ENCODE assay signal across 10 mouse cellular contexts in the genomic region with DNA sequence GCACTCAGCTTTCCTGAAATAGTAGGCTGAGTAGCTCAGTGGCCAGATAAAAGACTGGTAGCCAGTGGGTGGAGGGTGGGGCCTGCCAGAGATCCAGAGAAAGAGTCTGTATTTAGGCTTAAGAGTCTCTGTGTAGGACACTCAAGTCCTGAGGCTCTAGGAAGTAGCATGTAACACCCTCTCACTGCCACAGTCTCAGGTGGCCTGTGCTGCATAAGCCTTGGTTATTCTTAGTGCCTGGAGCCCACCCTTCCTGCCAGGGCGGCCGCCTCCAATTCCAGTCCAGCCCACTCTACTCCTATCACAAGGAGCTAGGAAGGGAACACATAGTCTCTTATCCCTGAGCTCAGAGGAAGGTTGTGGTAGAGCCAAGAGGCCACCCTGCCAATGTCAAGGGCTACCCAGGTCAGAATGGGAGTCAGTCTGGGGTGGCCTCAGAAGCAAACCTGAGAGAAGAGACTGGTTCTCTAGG. TPM values are rescaled to one million over a fixed set of nuclear protein-coding genes. Genes with fewer than 3 reads are reported as not detected.
DNase-seq lines count a peak whose midpoint lies in the region; ATAC-seq and TF ChIP-seq lines count a peak whose summit lies in the region.
"Had no signal": no experiment of that assay in that cellular context is flagged by ENCODE, and none has a peak within 500 bp of the region (broad histone marks: within the 10 kb centered on the region; RNA-seq: fewer than 3 reads in every experiment).

No protein-coding gene starts in this region.

- peak overlapping the region; percentile 12; the same call in 1 of the 2 replicates for H3K4me2 ChIP-seq in lung, embryonic 15.5 days
- H3K4me2 ChIP-seq in intestine, postnatal 0 days (replicated peaks; ENCODE audit: low read depth) = no peak overlapping the region

- peak; percentile 24; the same call in 1 of the 2 replicates for ATAC-seq in lung, embryonic 15.5 days (ENCODE audit: borderline replicate concordance, extremely low read depth, low FRiP score, low TSS enrichment)
- no peak for ATAC-seq in intestine, postnatal 0 days
- no peak for ATAC-seq in erythroid progenitor cell, adult 5-6 weeks (replicated peaks; ENCODE audit: low FRiP score, poor library complexity, severe bottlenecking)

- peaks cover 40% of the 10 kb centered on the region for H3K36me3 ChIP-seq in lung, embryonic 15.5 days
- peaks cover 22% of the 10 kb centered on the region; the same call in 1 of the 2 replicates for H3K36me3 ChIP-seq in intestine, postnatal 0 days (ENCODE audit: control insufficient read depth, insufficient read depth)

- no peaks in the 10 kb centered on the region for H3K9me3 ChIP-seq in lung, embryonic 15.5 days
- H3K9me3 ChIP-seq in intestine, postnatal 0 days (ENCODE audit: control insufficient read depth) = no peaks in the 10 kb centered on the region

- H3K4me1 ChIP-seq in lung, embryonic 15.5 days = peaks cover 28% of the 10 kb centered on the region
- peaks cover 23% of the 10 kb centered on the region for H3K4me1 ChIP-seq in lung, adult 2 months (ENCODE audit: control insufficient read depth, insufficient read depth, low read length)
- 0 out of 2 replicates have a peak, but pooled peaks cover 3% of the 10 kb centered on the region for H3K4me1 ChIP-seq in intestine, postnatal 0 days (replicated peaks; ENCODE audit: control insufficient read depth, insufficient read depth, low read length)
- H3K4me1 ChIP-seq in olfactory bulb, adult 2 months (ENCODE audit: control insufficient read depth, insufficient read depth, low read length) = peaks cover 62% of the 10 kb centered on the region

- TF ChIP-seq POLR2A in lung, adult 2 months (IDR thresholded peaks at IDR 0.05; ENCODE audit: borderline replicate concordance, extremely low read depth, low read depth, low read length) = no peak
- TF ChIP-seq POLR2A in olfactory bulb, adult 2 months (IDR thresholded peaks at IDR 0.05; ENCODE audit: insufficient read depth, low read depth, low read length) = no peak

- WGBS in lung, embryonic 15.5 days = 76% methylated on average over 2 of the region's 2 CpGs
- 32% methylated on average over 2 of the region's 2 CpGs for WGBS in lung, adult 2 months
- 92% methylated on average over 2 of the region's 2 CpGs for WGBS in intestine, postnatal 0 days
- 27% methylated on average over 2 of the region's 2 CpGs for WGBS in olfactory bulb, adult 2 months

- H3K27ac ChIP-seq in lung, embryonic 15.5 days = peak overlapping the region; percentile 88
- peak overlapping the region; percentile 64 for H3K27ac ChIP-seq in intestine, postnatal 0 days (ENCODE audit: low read depth, low read length)
- peak overlapping the region; percentile 92 for H3K27ac ChIP-seq in olfactory bulb, adult 2 months (ENCODE audit: insufficient read depth, low read depth, low read length)
- H3K27ac ChIP-seq: macrophage had no signal

- peak; percentile 50 to 57 for DNase-seq in frontal cortex, adult 2 months (ENCODE audit: extremely low spot score in 1 of 2, low spot score in 1 of 2)
- DNase-seq in frontal cortex, postnatal 10 days (ENCODE audit: low spot score in 2 of 2) = no peak
- DNase-seq in lung, adult 2 months = no peak
- DNase-seq in layer of hippocampus, adult 8-10 months (ENCODE audit: low spot score in 2 of 2) = no peak

- no peak overlapping the region for H3K9ac ChIP-seq in lung, embryonic 15.5 days
- no peak overlapping the region for H3K9ac ChIP-seq in intestine, postnatal 0 days (ENCODE audit: low read depth, low read length)

- no peak for TF ChIP-seq CTCF in lung, adult 2 months (IDR thresholded peaks at IDR 0.05; ENCODE audit: insufficient read depth, low read length)
- no peak for TF ChIP-seq CTCF in intestine, postnatal 0 days (IDR thresholded peaks at IDR 0.05; ENCODE audit: low read depth)
- TF ChIP-seq CTCF in olfactory bulb, adult 2 months (IDR thresholded peaks at IDR 0.05; ENCODE audit: insufficient read depth, low read depth, low read length) = no peak

- no peaks in the 10 kb centered on the region for H3K27me3 ChIP-seq in lung, embryonic 15.5 days
- H3K27me3 ChIP-seq in intestine, postnatal 0 days (replicated peaks; ENCODE audit: control insufficient read depth, insufficient read depth, low read length) = no peaks in the 10 kb centered on the region

- no peak overlapping the region for H3K4me3 ChIP-seq in lung, embryonic 15.5 days
- no peak overlapping the region for H3K4me3 ChIP-seq in lung, adult 2 months (replicated peaks; ENCODE audit: extremely low read depth, low read depth, low read length)
- H3K4me3 ChIP-seq in intestine, postnatal 0 days (ENCODE audit: low read depth, low read length) = no peak overlapping the region
- peak overlapping the region; percentile 17 for H3K4me3 ChIP-seq in olfactory bulb, adult 2 months (ENCODE audit: insufficient read depth, low read depth, low read length)

RNA-seq across cellular contexts. Expression of a gene that starts 10.4 kb away (rescaled TPM):
- polyA plus RNA-seq in frontal cortex, adult 2 months (2012; rRNA removed) = 35.2 and 37.1 TPM in 2 replicates
- 25.5 and 27.3 TPM in 2 replicates for polyA plus RNA-seq in lung, embryonic 15.5 days (2015; fragmentation: Nextera tagmentation; extraction: Ambion mirVana)
- 16.3 and 16.4 TPM in 2 replicates for polyA plus RNA-seq in lung, adult 2 months (2012; rRNA removed)
- polyA plus RNA-seq in intestine, postnatal 0 days (2015; fragmentation: Nextera tagmentation; extraction: Ambion mirVana) = 16.4 and 17.0 TPM in 2 replicates
- not detected in 2 replicates for polyA plus RNA-seq in olfactory bulb, adult 2 months (2012; ENCODE audit: insufficient read depth, insufficient read length, low replicate concordance, missing spikeins)
- 0.72 and 0.84 TPM in 2 replicates for total RNA-seq in erythroid progenitor cell, adult 5-6 weeks (2015; ENCODE audit: low replicate concordance)
- total RNA-seq in erythroid progenitor cell, adult 5-6 weeks (2017; ENCODE audit: low replicate concordance) = 1.8 and 2.7 TPM in 2 replicates
- 10 to 100 TPM; 22.4 to 27.7 (median 24.8) TPM for total RNA-seq in layer of hippocampus, adult 8-10 months (2022)

RNA-seq across cellular contexts. Expression of a gene that starts 19.2 kb away (rescaled TPM):
- polyA plus RNA-seq in frontal cortex, adult 2 months (2012; rRNA removed) = 6.6 TPM in 2 replicates
- 1.7 and 3.0 TPM in 2 replicates for polyA plus RNA-seq in lung, embryonic 15.5 days (2015; fragmentation: Nextera tagmentation; extraction: Ambion mirVana)
- polyA plus RNA-seq in lung, adult 2 months (2012; rRNA removed) = 27.1 and 30.6 TPM in 2 replicates
- 0.26 and 0.33 TPM in 2 replicates for polyA plus RNA-seq in intestine, postnatal 0 days (2015; fragmentation: Nextera tagmentation; extraction: Ambion mirVana)
- polyA plus RNA-seq in olfactory bulb, adult 2 months (2012; ENCODE audit: insufficient read depth, insufficient read length, low replicate concordance, missing spikeins) = not detected in 2 replicates
- 10.9 TPM in 1 of 2 replicates, not detected in the other for total RNA-seq in erythroid progenitor cell, adult 5-6 weeks (2015; ENCODE audit: low replicate concordance)
- 11.3 and 16.9 TPM in 2 replicates for total RNA-seq in erythroid progenitor cell, adult 5-6 weeks (2017; ENCODE audit: low replicate concordance)
- total RNA-seq in layer of hippocampus, adult 8-10 months (2022) = 1 to 10 TPM; 1.6 to 6.1 (median 4.1) TPM

RNA-seq across cellular contexts. Expression of a gene that starts 26.2 kb away (rescaled TPM):
- polyA plus RNA-seq in frontal cortex, adult 2 months (2012; rRNA removed) = 248 and 275 TPM in 2 replicates
- 54.6 and 55.3 TPM in 2 replicates for polyA plus RNA-seq in lung, embryonic 15.5 days (2015; fragmentation: Nextera tagmentation; extraction: Ambion mirVana)
- polyA plus RNA-seq in lung, adult 2 months (2012; rRNA removed) = 49.9 and 56.2 TPM in 2 replicates
- polyA plus RNA-seq in intestine, postnatal 0 days (2015; fragmentation: Nextera tagmentation; extraction: Ambion mirVana) = 6.3 and 6.9 TPM in 2 replicates
- polyA plus RNA-seq in olfactory bulb, adult 2 months (2012; ENCODE audit: insufficient read depth, insufficient read length, low replicate concordance, missing spikeins) = 357 TPM in 1 of 2 replicates, not detected in the other
- total RNA-seq in erythroid progenitor cell, adult 5-6 weeks (2015; ENCODE audit: low replicate concordance) = not detected in 2 replicates
- total RNA-seq in erythroid progenitor cell, adult 5-6 weeks (2017; ENCODE audit: low replicate concordance) = 0.13 and 1.4 TPM in 2 replicates
- total RNA-seq in layer of hippocampus, adult 8-10 months (2022) = 10 to 100 TPM; 44.1 to 48.7 (median 45.6) TPM

RNA-seq across cellular contexts. Expression of a gene that starts 38.9 kb away (rescaled TPM):
- 65.9 and 80.2 TPM in 2 replicates for polyA plus RNA-seq in frontal cortex, adult 2 months (2012; rRNA removed)
- polyA plus RNA-seq in lung, embryonic 15.5 days (2015; fragmentation: Nextera tagmentation; extraction: Ambion mirVana) = 23.1 and 30.0 TPM in 2 replicates
- polyA plus RNA-seq in lung, adult 2 months (2012; rRNA removed) = 27.9 and 31.0 TPM in 2 replicates
- 5.6 and 6.7 TPM in 2 replicates for polyA plus RNA-seq in intestine, postnatal 0 days (2015; fragmentation: Nextera tagmentation; extraction: Ambion mirVana)
- polyA plus RNA-seq in olfactory bulb, adult 2 months (2012; ENCODE audit: insufficient read depth, insufficient read length, low replicate concordance, missing spikeins) = not detected in 2 replicates
- 1.3 and 3.2 TPM in 2 replicates for total RNA-seq in erythroid progenitor cell, adult 5-6 weeks (2015; ENCODE audit: low replicate concordance)
- 10.5 and 13.2 TPM in 2 replicates for total RNA-seq in erythroid progenitor cell, adult 5-6 weeks (2017; ENCODE audit: low replicate concordance)
- 10 to 100 TPM; 72.9 to 86.2 (median 82.1) TPM for total RNA-seq in layer of hippocampus, adult 8-10 months (2022)

RNA-seq across cellular contexts. Expression of a gene that starts 47.2 kb away (rescaled TPM):
- polyA plus RNA-seq in frontal cortex, adult 2 months (2012; rRNA removed) = 1.6 and 1.8 TPM in 2 replicates
- 0.31 and 0.34 TPM in 2 replicates for polyA plus RNA-seq in lung, embryonic 15.5 days (2015; fragmentation: Nextera tagmentation; extraction: Ambion mirVana)
- 6.6 and 7.9 TPM in 2 replicates for polyA plus RNA-seq in lung, adult 2 months (2012; rRNA removed)
- polyA plus RNA-seq in intestine, postnatal 0 days (2015; fragmentation: Nextera tagmentation; extraction: Ambion mirVana) = 0.09 and 0.21 TPM in 2 replicates
- not detected in 2 replicates for polyA plus RNA-seq in olfactory bulb, adult 2 months (2012; ENCODE audit: insufficient read depth, insufficient read length, low replicate concordance, missing spikeins)
- total RNA-seq in erythroid progenitor cell, adult 5-6 weeks (2015; ENCODE audit: low replicate concordance) = not detected in 2 replicates
- not detected in 2 replicates for total RNA-seq in erythroid progenitor cell, adult 5-6 weeks (2017; ENCODE audit: low replicate concordance)
- 1 to 10 TPM in 3 of 4 experiments, under 1 TPM in 1; 0.47 to 1.9 (median 1.5) TPM for total RNA-seq in layer of hippocampus, adult 8-10 months (2022)
- total RNA-seq: common myeloid progenitor, adult 5-6 weeks had no signal
- polyA plus RNA-seq: macrophage had no signal

Comparison
In these comparisons a context has a peak if more than half of its experiments do, and no peak if none do; other contexts are left out.
1. DNase-seq: peak in frontal cortex, adult 2 months (2 of 2); none in frontal cortex, postnatal 10 days (0 of 2), lung, adult 2 months (single experiment) and layer of hippocampus, adult 8-10 months (0 of 2).
2. RNA of a gene that starts 10.4 kb away (polyA plus RNA-seq): 35.2 to 37.1 TPM in frontal cortex, adult 2 months, 25.5 to 27.3 TPM in lung, embryonic 15.5 days, 16.4 to 17.0 TPM in intestine, postnatal 0 days and 16.3 to 16.4 TPM in lung, adult 2 months; not detected in olfactory bulb, adult 2 months; every median in the first group is over 10 times any median in the second.
3. Peak in every context shown above with its lines, with median percentiles within 50 percentile points of each other: H3K27ac ChIP-seq.